Mouse (Mus musculus): ENCODE results near the gene Edc4. TPM values are rescaled to one million over a fixed set of nuclear protein-coding genes. Genes with fewer than 3 reads are reported as not detected.

The Edc4 gene
- polyA plus RNA-seq, 1 experiment, result 31.3 TPM

GRCm38 (mm10) chr8:105900941-105901616 is 20.4 kb downstream of the Edc4 start:
- peaks cover 6% of the 10 kb centered on the region for H3K79me3 ChIP-seq (ENCODE audit: low read depth)
- H3ac ChIP-seq (ENCODE audit: control insufficient read depth, insufficient read length, low read depth), result peak overlapping the region; percentile 100
- TF ChIP-seq MYOD1 (IDR thresholded peaks at IDR 0.05; ENCODE audit: control insufficient read depth, insufficient read length, low read depth), result no peak
- TF ChIP-seq USF1 (IDR thresholded peaks at IDR 0.05; ENCODE audit: low read depth), result no peak
- TF ChIP-seq FOSL1 (IDR thresholded peaks at IDR 0.05; ENCODE audit: insufficient read depth, low read length, poor library complexity, severe bottlenecking), result no peak
- no peak for TF ChIP-seq MAX (IDR thresholded peaks at IDR 0.05)
- no peak for TF ChIP-seq CTCF (IDR thresholded peaks at IDR 0.05; ENCODE audit: control insufficient read depth, insufficient read depth, insufficient read length)
- TF ChIP-seq CEBPB (IDR thresholded peaks at IDR 0.05; ENCODE audit: low read depth), result no peak
- TF ChIP-seq MYOG (IDR thresholded peaks at IDR 0.05; ENCODE audit: control insufficient read depth, extremely low read depth, insufficient read length), result no peak
- no peaks in the 10 kb centered on the region for H3K27me3 ChIP-seq (ENCODE audit: control insufficient read depth, insufficient read depth, insufficient read length)
- peaks cover 29% of the 10 kb centered on the region for H3K79me2 ChIP-seq (ENCODE audit: control insufficient read depth, insufficient read depth)
- H3K4me3 ChIP-seq (ENCODE audit: insufficient read depth, poor library complexity, severe bottlenecking), result peak overlapping the region; percentile 75
- no peaks in the 10 kb centered on the region for H3K36me3 ChIP-seq (ENCODE audit: control insufficient read depth, insufficient read depth)

- Histone ChIP-seq H3ac (ENCODE audit: control insufficient read depth, insufficient read length, low read depth) (no peak overlapping the region), H3K27me3 (ENCODE audit: control insufficient read depth, insufficient read depth, insufficient read length) (no peaks in the 10 kb centered on the region), H3K79me3 (ENCODE audit: low read depth) (no peaks in the 10 kb centered on the region), H3K36me3 (ENCODE audit: control insufficient read depth, insufficient read depth) (no peaks in the 10 kb centered on the region), H3K4me3 (ENCODE audit: insufficient read depth, poor library complexity, severe bottlenecking) (no peak overlapping the region), H3K79me2 (ENCODE audit: control insufficient read depth, insufficient read depth) (no peaks in the 10 kb centered on the region)
- TF ChIP-seq MYOD1 (IDR thresholded peaks at IDR 0.05; ENCODE audit: control insufficient read depth, insufficient read length, low read depth), result no peak
Measured at GRCm38 (mm10) chr8:105919390-105919789, 38.7 kb downstream of the Edc4 start.

GRCm38 (mm10) chr8:105925123-105925522 is 44.4 kb downstream of the Edc4 start:
- no peaks in the 10 kb centered on the region for H3K79me3 ChIP-seq (ENCODE audit: low read depth)
- no peak overlapping the region for H3K4me3 ChIP-seq (ENCODE audit: insufficient read depth, poor library complexity, severe bottlenecking)
- H3ac ChIP-seq (ENCODE audit: control insufficient read depth, insufficient read length, low read depth), result no peak overlapping the region
- no peak for TF ChIP-seq MYOD1 (IDR thresholded peaks at IDR 0.05; ENCODE audit: control insufficient read depth, insufficient read length, low read depth)
- H3K36me3 ChIP-seq (ENCODE audit: control insufficient read depth, insufficient read depth), result no peaks in the 10 kb centered on the region
- no peaks in the 10 kb centered on the region for H3K27me3 ChIP-seq (ENCODE audit: control insufficient read depth, insufficient read depth, insufficient read length)
- no peaks in the 10 kb centered on the region for H3K79me2 ChIP-seq (ENCODE audit: control insufficient read depth, insufficient read depth)

GRCm38 (mm10) chr8:105930602-105931001 is 49.9 kb downstream of the Edc4 start:
- no peak overlapping the region for H3ac ChIP-seq (ENCODE audit: control insufficient read depth, insufficient read length, low read depth)
- TF ChIP-seq MYOD1 (IDR thresholded peaks at IDR 0.05; ENCODE audit: control insufficient read depth, insufficient read length, low read depth) (no peak), CTCF (IDR thresholded peaks at IDR 0.05; ENCODE audit: control insufficient read depth, insufficient read depth, insufficient read length) (peak; percentile 83)
- H3K79me3 ChIP-seq (ENCODE audit: low read depth), result no peaks in the 10 kb centered on the region
- H3K36me3 ChIP-seq (ENCODE audit: control insufficient read depth, insufficient read depth), result peaks cover 3% of the 10 kb centered on the region
- H3K27me3 ChIP-seq (ENCODE audit: control insufficient read depth, insufficient read depth, insufficient read length), result no peaks in the 10 kb centered on the region
- no peak overlapping the region for H3K4me3 ChIP-seq (ENCODE audit: insufficient read depth, poor library complexity, severe bottlenecking)
- H3K79me2 ChIP-seq (ENCODE audit: control insufficient read depth, insufficient read depth), result no peaks in the 10 kb centered on the region

- Histone ChIP-seq H3K4me3 (ENCODE audit: insufficient read depth, poor library complexity, severe bottlenecking) (no peak overlapping the region), H3K79me2 (ENCODE audit: control insufficient read depth, insufficient read depth) (no peaks in the 10 kb centered on the region), H3K36me3 (ENCODE audit: control insufficient read depth, insufficient read depth) (peaks cover 3% of the 10 kb centered on the region), H3K79me3 (ENCODE audit: low read depth) (peaks cover 2% of the 10 kb centered on the region), H3K27me3 (ENCODE audit: control insufficient read depth, insufficient read depth, insufficient read length) (no peaks in the 10 kb centered on the region), H3ac (ENCODE audit: control insufficient read depth, insufficient read length, low read depth) (no peak overlapping the region)
- no peak for TF ChIP-seq MYOD1 (IDR thresholded peaks at IDR 0.05; ENCODE audit: control insufficient read depth, insufficient read length, low read depth)
- no peak for TF ChIP-seq FOSL1 (IDR thresholded peaks at IDR 0.05; ENCODE audit: insufficient read depth, low read length, poor library complexity, severe bottlenecking)
- TF ChIP-seq MYOG (IDR thresholded peaks at IDR 0.05; ENCODE audit: control insufficient read depth, extremely low read depth, insufficient read length), result no peak
- no peak for TF ChIP-seq MAX (IDR thresholded peaks at IDR 0.05)
- no peak for TF ChIP-seq USF1 (IDR thresholded peaks at IDR 0.05; ENCODE audit: low read depth)
- no peak for TF ChIP-seq CEBPB (IDR thresholded peaks at IDR 0.05; ENCODE audit: low read depth)
- no peak for TF ChIP-seq CTCF (IDR thresholded peaks at IDR 0.05; ENCODE audit: control insufficient read depth, insufficient read depth, insufficient read length)
Measured at GRCm38 (mm10) chr8:105931271-105931670, 50.6 kb downstream of the Edc4 start.

GRCm38 (mm10) chr8:105932525-105932924 is 51.8 kb downstream of the Edc4 start:
- no peaks in the 10 kb centered on the region for H3K27me3 ChIP-seq (ENCODE audit: control insufficient read depth, insufficient read depth, insufficient read length)
- H3ac ChIP-seq (ENCODE audit: control insufficient read depth, insufficient read length, low read depth), result no peak overlapping the region
- peaks cover 2% of the 10 kb centered on the region for H3K79me3 ChIP-seq (ENCODE audit: low read depth)
- no peaks in the 10 kb centered on the region for H3K79me2 ChIP-seq (ENCODE audit: control insufficient read depth, insufficient read depth)
- no peak overlapping the region for H3K4me3 ChIP-seq (ENCODE audit: insufficient read depth, poor library complexity, severe bottlenecking)
- H3K36me3 ChIP-seq (ENCODE audit: control insufficient read depth, insufficient read depth), result peaks cover 3% of the 10 kb centered on the region
- TF ChIP-seq MYOG (IDR thresholded peaks at IDR 0.05; ENCODE audit: control insufficient read depth, extremely low read depth, insufficient read length) (no peak), MYOD1 (IDR thresholded peaks at IDR 0.05; ENCODE audit: control insufficient read depth, insufficient read length, low read depth) (no peak), CTCF (IDR thresholded peaks at IDR 0.05; ENCODE audit: control insufficient read depth, insufficient read depth, insufficient read length) (no peak), CEBPB (IDR thresholded peaks at IDR 0.05; ENCODE audit: low read depth) (no peak), USF1 (IDR thresholded peaks at IDR 0.05; ENCODE audit: low read depth) (no peak), FOSL1 (IDR thresholded peaks at IDR 0.05; ENCODE audit: insufficient read depth, low read length, poor library complexity, severe bottlenecking) (no peak)
